Mouse (Mus musculus) CH12.LX (cell line): ENCODE measurements at regions not wholly inside any gene's neighbourhood (a gene's known extent, or its start where the extent isn't known, plus 50 kb on each side); places are given as distances from the start of the nearest gene placed in this dataset.

ENCODE experiments used
- DNase-seq: peaks from one replicate; pipeline ENCODE4 v3.0.0-alpha.2; 2013; ENCODE audit errors: extremely low read depth
- H3K27ac ChIP-seq: 2 replicates; pipeline ENCODE4 v1.5.1; 2012; ENCODE audit warnings: low read depth, mild to moderate bottlenecking, control low read depth, moderate library complexity; ENCODE audit not compliant: insufficient read depth
- H3K27me3 ChIP-seq: replicated peaks from 2 replicates; pipeline ENCODE3; 2012; ENCODE audit warnings: inconsistent platforms
- H3K36me3 ChIP-seq, 2 experiments: replicated peaks in 1 of 2; 2 replicates each; pipeline versions ENCODE3 to v1.6.1; 2012; ENCODE audit warnings: inconsistent platforms in 1 of 2, low read length in 1 of 2, mild to moderate bottlenecking in 1 of 2, mixed read lengths in 1 of 2, moderate library complexity in 1 of 2; ENCODE audit not compliant: control insufficient read depth in 1 of 2, insufficient read depth in 1 of 2
- H3K4me1 ChIP-seq, 2 experiments: 2 replicates each; pipeline ENCODE4 v1.6.1; 2012; ENCODE audit warnings: inconsistent platforms in 1 of 2, moderate library complexity in 1 of 2; ENCODE audit not compliant: insufficient read depth in 2 of 2, control insufficient read depth in 1 of 2
- H3K4me2 ChIP-seq: 2 replicates; pipeline ENCODE4 v1.6.1; 2012; ENCODE audit warnings: low read depth, mild to moderate bottlenecking, control low read depth; ENCODE audit not compliant: poor library complexity, insufficient read depth, severe bottlenecking
- H3K4me3 ChIP-seq, 3 experiments: fragments of 150-350 bp in 1 of 3; sonication (generic) in 1 of 3; replicated peaks in 1 of 3; 2 replicates each; pipeline versions ENCODE3 to v1.5.1; 2011 to 2012; ENCODE audit warnings: low read depth in 2 of 3, low read length in 2 of 3, mild to moderate bottlenecking in 2 of 3, moderate library complexity in 2 of 3, control low read depth in 1 of 3, improper control_type of control experiment in 1 of 3, inconsistent platforms in 1 of 3, mixed read lengths in 1 of 3; ENCODE audit not compliant: poor library complexity in 1 of 3
- H3K79me2 ChIP-seq: replicated peaks from 2 replicates; pipeline ENCODE4 v1.6.1; 2012; ENCODE audit warnings: mild to moderate bottlenecking, moderate library complexity; ENCODE audit not compliant: control insufficient read depth, poor library complexity, insufficient read depth, severe bottlenecking; ENCODE audit errors: extremely low read depth
- H3K9ac ChIP-seq: 2 replicates; pipeline ENCODE4 v1.6.1; 2012; ENCODE audit warnings: low read depth, mild to moderate bottlenecking, control low read depth, moderate library complexity; ENCODE audit not compliant: insufficient read depth
- H3K9me3 ChIP-seq: replicated peaks from 2 replicates; pipeline ENCODE3; 2012; ENCODE audit warnings: low read length, inconsistent platforms, mixed read lengths
- BHLHE40 ChIP-seq: IDR thresholded peaks from 2 replicates; pipeline ENCODE4 v1.6.1; 2011; ENCODE audit warnings: mild to moderate bottlenecking, low read depth, low read length, improper control_type of control experiment
- CHD2 ChIP-seq: IDR thresholded peaks from 2 replicates; pipeline ENCODE4 v1.6.1; 2011; ENCODE audit warnings: low read length, improper control_type of control experiment
- EP300 ChIP-seq: IDR thresholded peaks from 2 replicates; pipeline ENCODE4 v1.6.1; 2011; ENCODE audit warnings: low read length, improper control_type of control experiment
- ETS1 ChIP-seq: conservative IDR thresholded peaks from 2 replicates; pipeline ENCODE4 v1.6.1; 2012; ENCODE audit warnings: low read depth, mild to moderate bottlenecking, inconsistent platforms, low read length, improper control_type of control experiment, moderate library complexity
- GABPA ChIP-seq: IDR thresholded peaks from 2 replicates; pipeline ENCODE4 v1.6.1; 2012; ENCODE audit warnings: low read depth, low read length, improper control_type of control experiment, inconsistent platforms; ENCODE audit not compliant: insufficient replicate concordance
- KAT2A ChIP-seq: IDR thresholded peaks from 2 replicates; pipeline ENCODE4 v1.6.1; 2012; ENCODE audit warnings: low read length, improper control_type of control experiment, inconsistent platforms; ENCODE audit not compliant: insufficient replicate concordance
- MAFK ChIP-seq: IDR thresholded peaks from 2 replicates; pipeline ENCODE4 v1.6.1; 2011; ENCODE audit warnings: low read length, improper control_type of control experiment; ENCODE audit not compliant: insufficient replicate concordance
- MAX ChIP-seq: IDR thresholded peaks from 2 replicates; pipeline ENCODE4 v1.6.1; 2011; ENCODE audit warnings: low read length, improper control_type of control experiment
- MYC ChIP-seq: IDR thresholded peaks from 2 replicates; pipeline ENCODE4 v1.6.1; 2011; ENCODE audit warnings: low read depth, mild to moderate bottlenecking, improper control_type of control experiment, low read length
- NELFE ChIP-seq: IDR thresholded peaks from 2 replicates; pipeline ENCODE4 v1.6.1; 2011; ENCODE audit warnings: low read depth, low read length, improper control_type of control experiment
- POLR2A ChIP-seq: IDR thresholded peaks from 2 replicates; pipeline ENCODE4 v1.6.1; 2011; ENCODE audit warnings: low read depth, mild to moderate bottlenecking, improper control_type of control experiment, low read length
- POLR2AphosphoS2 ChIP-seq: IDR thresholded peaks from 2 replicates; pipeline ENCODE4 v1.6.1; 2011; ENCODE audit warnings: low read depth, low read length, improper control_type of control experiment
- RAD21 ChIP-seq: IDR thresholded peaks from 2 replicates; pipeline ENCODE4 v1.6.1; 2011; ENCODE audit warnings: low read depth, mild to moderate bottlenecking, low read length, improper control_type of control experiment, moderate library complexity
- TCF12 ChIP-seq: IDR thresholded peaks from 2 replicates; pipeline ENCODE4 v1.6.1; 2014; ENCODE audit warnings: low read depth, mild to moderate bottlenecking, inconsistent platforms, low read length, improper control_type of control experiment
- UBTF ChIP-seq: IDR thresholded peaks from 2 replicates; pipeline ENCODE4 v1.6.1; 2012; ENCODE audit warnings: low read depth, mild to moderate bottlenecking, inconsistent platforms, low read length, improper control_type of control experiment, moderate library complexity
- USF1 ChIP-seq: IDR thresholded peaks from 2 replicates; pipeline ENCODE4 v1.6.1; 2014; ENCODE audit warnings: low read depth, mild to moderate bottlenecking, inconsistent platforms, low read length, improper control_type of control experiment
- USF2 ChIP-seq: conservative IDR thresholded peaks from 2 replicates; pipeline ENCODE4 v1.6.1; 2011; ENCODE audit warnings: low read depth, low read length, improper control_type of control experiment
- ZC3H11A ChIP-seq: IDR thresholded peaks from 2 replicates; pipeline ENCODE4 v1.6.1; 2012; ENCODE audit warnings: low read depth, mild to moderate bottlenecking, inconsistent platforms, low read length, improper control_type of control experiment
- ZMIZ1 ChIP-seq: IDR thresholded peaks from 2 replicates; pipeline ENCODE4 v1.6.1; 2012; ENCODE audit warnings: low read depth, mild to moderate bottlenecking, inconsistent platforms, low read length, improper control_type of control experiment
- dilution Hi-C: fragments of 300-500 bp; cut with MboI; formaldehyde crosslinking; loops from 2 replicates; pipeline ENCODE4 v1.14.3; 2020; ENCODE audit warnings: low sequenced_read_pairs; ENCODE audit not compliant: extremely low pct_unique_long_range_greater_than_20kb, extremely low pct_ligation_motif_present
- in situ Hi-C: fragments of 300-500 bp; cut with MboI; formaldehyde crosslinking; loops from 3 replicates; pipeline ENCODE4 v1.14.3; 2019; ENCODE audit warnings: low sequenced_read_pairs, low pct_ligation_motif_present, low pct_unique_long_range_greater_than_20kb, mixed read lengths

DNA sequence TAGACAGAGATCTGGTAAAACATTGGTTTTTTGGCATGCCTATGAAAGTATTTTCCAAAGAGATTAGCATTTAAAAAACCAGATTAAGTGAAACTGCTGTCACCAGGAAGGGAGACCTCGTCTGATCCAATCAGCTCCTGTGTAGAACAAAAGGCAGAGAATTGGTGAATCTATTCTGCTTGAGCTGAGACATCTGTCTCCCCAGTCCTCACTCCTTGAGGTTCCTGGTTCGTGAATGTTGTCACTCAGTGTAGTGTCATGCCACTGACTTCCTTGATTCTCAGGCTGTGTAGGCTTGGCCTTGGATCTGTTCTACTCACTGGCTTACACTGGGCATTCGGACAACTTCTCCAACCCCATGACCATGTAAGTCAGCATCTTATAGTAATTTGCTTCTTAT lies 105.9 kb upstream of the Cxxc4 start:
- in situ Hi-C loops: no loop called here
- H3K27ac ChIP-seq: no peak overlapping the region

DNA sequence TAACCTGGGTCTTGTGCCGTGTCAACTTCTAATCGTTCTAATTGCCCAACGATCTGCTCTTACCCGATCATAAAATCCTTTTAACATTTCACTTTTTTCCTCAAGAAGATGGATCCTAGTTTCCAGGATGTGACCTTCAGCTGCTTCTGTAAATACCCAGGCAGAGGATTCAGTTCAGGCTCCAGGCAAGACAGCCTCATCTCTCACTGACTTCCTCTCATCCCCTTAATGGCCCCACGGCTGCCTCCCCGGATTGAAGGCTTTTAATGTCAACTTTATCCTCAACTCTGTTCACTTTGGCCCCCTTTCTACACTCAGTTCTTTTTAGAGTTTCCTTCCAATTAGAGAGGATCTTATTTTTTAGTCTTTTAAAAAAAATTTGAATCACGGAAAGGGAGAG lies 91.0 kb upstream of the Cxxc4 start:
- Histone ChIP-seq H3K27me3 (no peaks in the 10 kb centered on the region), H3K79me2 (no peaks in the 10 kb centered on the region), H3K27ac (no peak overlapping the region), H3K4me1 (peaks cover 3% of the 10 kb centered on the region in 2 experiments; a peak in 1 of 4 replicates), H3K4me2 (no peak overlapping the region), H3K9me3 (no peaks in the 10 kb centered on the region), H3K9ac (no peak overlapping the region), H3K4me3 (no peak overlapping the region), H3K36me3 (no peaks in the 10 kb centered on the region)
- dilution Hi-C loops (no loop called here), in situ Hi-C loops (no loop called here)
- no peak for DNase-seq
- 0 out of 2 replicates have a peak, but pooled peaks have one; percentile 7 for TF ChIP-seq MAFK
- TF ChIP-seq ETS1: no peak
- no peak for TF ChIP-seq RAD21
- TF ChIP-seq POLR2AphosphoS2: no peak
- TF ChIP-seq USF2: no peak
- TF ChIP-seq UBTF: no peak
- no peak for TF ChIP-seq USF1

More for the DNA sequence above, 105.9 kb upstream of the Cxxc4 start:
- no peak overlapping the region for H3K4me3 ChIP-seq
- H3K9me3 ChIP-seq: no peaks in the 10 kb centered on the region
- no peaks in the 10 kb centered on the region for H3K79me2 ChIP-seq
- no peak for DNase-seq
- no peak overlapping the region for H3K9ac ChIP-seq
- no peaks in the 10 kb centered on the region for H3K27me3 ChIP-seq
- H3K4me2 ChIP-seq: no peak overlapping the region
- TF ChIP-seq MAX (no peak), MAFK (no peak), BHLHE40 (no peak), MYC (no peak), NELFE (no peak), ZMIZ1 (no peak), EP300 (no peak), CHD2 (no peak), POLR2A (no peak), KAT2A (no peak), ZC3H11A (no peak), TCF12 (no peak), USF1 (no peak), RAD21 (no peak), GABPA (no peak)
- TF ChIP-seq, all 38 proteins: peak for 0
- dilution Hi-C loops: no loop called here
- H3K36me3 ChIP-seq: no peaks in the 10 kb centered on the region
- H3K4me1 ChIP-seq: peaks cover 0 to 4% of the 10 kb centered on the region in 2 experiments; a peak in 1 of 4 replicates
